Mouse (Mus musculus): ENCODE data around the gene Anapc15.
"Not testable (repeated sequence)": the region's sequence is repeated elsewhere in the genome, so short reads cannot be mapped to it uniquely, and the experiment has no call there.

Gene Anapc15

DNA sequence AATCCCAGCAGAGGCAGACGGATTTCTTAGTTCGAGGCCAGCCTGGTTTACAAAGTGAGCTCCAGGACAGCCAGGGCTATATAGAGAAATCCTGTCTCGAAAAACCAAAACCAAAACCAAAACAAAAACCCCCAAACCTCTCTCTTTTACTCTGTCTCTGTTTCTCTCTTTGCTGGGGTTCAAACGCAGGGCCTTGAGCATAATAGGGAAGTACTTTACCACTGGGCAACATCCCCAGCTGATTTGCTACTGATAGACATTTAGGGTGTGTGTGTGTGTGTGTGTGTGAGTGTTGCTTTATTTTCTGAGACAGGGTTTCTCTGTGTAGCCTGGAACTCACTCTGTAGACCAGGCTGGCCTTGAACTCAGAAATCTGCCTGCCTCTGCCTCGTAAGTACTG, 85.5 kb downstream of the Anapc15 start:
- DNase-seq (ENCODE audit: low spot score in 2 of 2): not testable (repeated sequence)

Data from frontal cortex, postnatal 36 days (tissue).